Mouse (Mus musculus) bone marrow macrophage, adult 2 months (primary cell): ENCODE measurements around the gene Rfc3. TPM values are rescaled to one million over a fixed set of nuclear protein-coding genes. Genes with fewer than 3 reads are reported as not detected.
"Not testable (repeated sequence)": the region's sequence is repeated elsewhere in the genome, so short reads cannot be mapped to it uniquely, and the experiment has no call there.

ENCODE experiments used
- H3K27ac ChIP-seq: 2 replicates; pipeline ENCODE4 v1.5.1; 2012; ENCODE audit warnings: low read depth, low read length; ENCODE audit not compliant: insufficient read depth
- H3K4me1 ChIP-seq: 2 replicates; pipeline ENCODE4 v1.6.1; 2012; ENCODE audit warnings: low read length; ENCODE audit not compliant: control insufficient read depth, insufficient read depth
- H3K4me3 ChIP-seq: 2 replicates; pipeline ENCODE4 v1.5.1; 2012; ENCODE audit warnings: mild to moderate bottlenecking, low read length, moderate library complexity; ENCODE audit not compliant: insufficient read depth
- CTCF ChIP-seq: IDR thresholded peaks from 2 replicates; pipeline ENCODE4 v1.5.1; 2012; ENCODE audit warnings: low read depth, mild to moderate bottlenecking, low read length, moderate library complexity
- POLR2A ChIP-seq: IDR thresholded peaks from 2 replicates; pipeline ENCODE4 v1.6.1; 2012; ENCODE audit warnings: mild to moderate bottlenecking, low read depth, low read length, borderline replicate concordance
- polyA plus RNA-seq: library from polyadenylated mRNA; stranded (reverse); fragments of >200 nt; gene quantifications from 2 replicates; pipeline ENCODE4 v1.2.4, GENCODE M21; 2012; ENCODE audit not compliant: missing spikeins, insufficient read depth, insufficient read length

Gene Rfc3
- 26.3 and 30.8 TPM in 2 replicates for polyA plus RNA-seq

DNA sequence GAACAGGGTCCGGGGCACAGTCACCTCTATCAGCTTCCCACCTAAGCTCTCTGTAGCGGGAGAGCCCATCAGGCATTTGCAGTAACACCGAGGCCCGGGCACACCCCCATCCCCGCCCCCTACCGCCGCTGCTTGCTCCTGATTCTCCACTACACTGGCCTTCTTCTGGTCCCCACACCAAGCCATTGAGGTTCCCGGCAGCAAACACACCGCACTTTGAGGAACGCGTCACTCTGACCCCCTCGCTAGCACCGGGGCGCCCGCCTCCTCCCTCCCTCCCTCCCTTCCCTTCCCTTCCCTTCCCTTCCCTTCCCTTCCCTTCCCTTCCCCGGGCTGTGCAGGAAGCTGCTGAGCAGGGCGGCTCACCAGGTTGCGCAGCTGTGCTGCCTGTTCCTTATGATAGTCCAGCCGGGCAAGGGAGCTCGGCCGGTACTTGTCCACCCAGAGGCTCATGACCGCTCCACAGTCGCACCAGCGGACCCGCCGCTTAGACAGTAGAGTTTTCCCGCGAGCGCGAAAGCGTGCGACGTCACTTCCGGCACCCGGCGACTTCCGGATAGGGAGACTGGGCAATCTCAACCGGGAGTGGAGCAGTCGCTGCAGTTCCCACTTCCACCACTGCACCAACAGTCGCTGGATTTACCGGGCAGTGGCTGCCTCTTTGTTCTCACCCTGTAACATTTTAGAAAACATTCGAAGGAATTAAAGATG, at the start of gene Rfc3:
Rfc3 (minus strand) TSS at position 543 of the 711 bp plus-strand sequence.
- TF ChIP-seq POLR2A (0 out of 2 replicates have a peak, but pooled peaks have one; percentile 42), CTCF (no peak; the same call in 1 of the 2 replicates)
- Histone ChIP-seq H3K4me3 (peak within 1 kb of the TSS; percentile 87), H3K4me1 (0 out of 2 replicates have a peak, but pooled peaks cover 2% of the 10 kb centered on the region), H3K27ac (peak within 1 kb of the TSS; percentile 80)

DNA sequence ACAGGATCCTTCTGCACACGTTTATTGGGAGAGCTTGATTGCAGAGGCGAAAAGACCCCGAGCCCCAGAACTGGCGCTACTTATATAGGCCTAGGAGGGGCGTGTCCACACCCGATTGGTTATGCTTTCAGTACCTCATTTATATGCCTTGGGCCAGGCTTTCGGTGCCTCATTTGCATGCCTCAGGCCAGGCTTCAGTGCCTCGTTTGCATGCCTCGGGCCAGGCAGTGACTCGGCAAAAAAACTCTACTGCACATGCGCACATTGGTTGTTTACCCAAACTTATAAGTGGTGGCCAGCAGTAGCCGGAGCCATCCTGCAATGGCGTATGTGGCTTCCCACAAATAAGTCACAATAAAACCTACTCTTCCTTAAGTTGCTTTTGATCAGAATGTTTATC, 42.6 kb upstream of the Rfc3 start:
- not testable (repeated sequence) for H3K27ac ChIP-seq, H3K4me3 ChIP-seq, H3K4me1 ChIP-seq

DNA sequence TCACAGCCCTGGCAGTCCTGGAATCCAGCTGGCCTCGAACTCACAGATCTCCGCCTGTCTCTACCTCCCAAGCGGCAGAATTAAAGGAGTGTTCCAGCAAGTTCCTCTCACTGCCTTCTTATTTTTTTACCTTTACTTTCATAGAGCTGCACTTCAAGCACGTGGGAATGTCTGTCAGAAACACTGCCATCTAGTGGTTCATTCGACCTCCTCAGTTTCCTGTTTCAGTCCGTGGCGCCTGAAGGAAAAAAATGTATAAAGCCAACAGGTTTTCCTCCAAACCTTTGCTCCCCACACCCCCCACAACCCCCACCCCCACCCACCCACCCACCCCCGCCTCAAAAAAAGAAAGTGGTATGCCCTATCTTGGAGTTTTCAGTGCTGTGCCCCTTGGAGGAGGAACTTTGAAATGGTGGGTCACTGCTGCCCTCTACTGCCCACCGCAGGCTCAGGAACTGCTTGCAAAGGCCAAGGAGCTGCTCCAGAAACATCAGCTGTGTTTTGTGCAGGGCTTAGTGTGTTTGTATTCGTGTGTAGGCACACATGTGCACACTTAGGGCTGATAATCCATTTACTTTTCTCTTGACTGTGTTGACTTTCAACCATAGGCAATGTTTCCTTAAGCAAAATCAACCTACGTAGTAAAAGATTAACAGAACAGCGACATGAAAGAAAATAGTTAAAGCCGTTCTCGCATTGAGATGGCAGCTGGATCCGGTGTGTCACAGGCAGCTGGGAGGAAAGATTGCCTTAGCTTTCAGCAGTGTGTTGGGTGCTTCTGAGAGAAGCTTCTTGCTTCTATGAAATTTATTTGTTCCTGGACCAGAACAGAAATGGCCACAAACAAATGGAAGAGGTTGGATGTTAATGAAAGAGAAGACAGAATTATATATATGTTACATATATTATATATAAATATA, 35.8 kb upstream of the Rfc3 start:
- peak; percentile 96 for TF ChIP-seq CTCF
- TF ChIP-seq POLR2A = no peak

DNA sequence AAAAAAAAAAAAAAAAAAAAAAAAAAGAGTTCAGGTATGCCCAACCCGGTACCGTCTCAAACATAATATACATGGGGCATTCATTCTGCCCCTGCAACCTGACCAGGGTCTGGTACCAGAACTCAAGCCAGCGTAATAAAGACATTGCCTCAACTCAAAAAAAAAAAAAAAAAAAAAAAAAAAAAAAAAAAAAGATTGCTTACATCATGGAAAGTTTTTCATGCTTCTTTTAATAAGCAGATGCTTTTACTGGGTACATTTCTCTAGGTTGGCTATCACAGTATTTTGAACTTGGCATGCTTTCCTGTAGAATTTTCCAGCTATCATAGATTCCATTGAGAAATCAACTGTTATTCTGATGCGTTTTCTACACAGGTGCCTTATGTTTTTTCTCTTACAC, 11.2 kb upstream of the Rfc3 start:
- no peak for TF ChIP-seq POLR2A
- no peak for TF ChIP-seq CTCF
- Histone ChIP-seq H3K4me1 (no peaks in the 10 kb centered on the region), H3K27ac (no peak overlapping the region)

More for the DNA sequence above, 35.8 kb upstream of the Rfc3 start:
- Histone ChIP-seq H3K27ac (no peak overlapping the region), H3K4me3 (no peak overlapping the region), H3K4me1 (no peaks in the 10 kb centered on the region)

DNA sequence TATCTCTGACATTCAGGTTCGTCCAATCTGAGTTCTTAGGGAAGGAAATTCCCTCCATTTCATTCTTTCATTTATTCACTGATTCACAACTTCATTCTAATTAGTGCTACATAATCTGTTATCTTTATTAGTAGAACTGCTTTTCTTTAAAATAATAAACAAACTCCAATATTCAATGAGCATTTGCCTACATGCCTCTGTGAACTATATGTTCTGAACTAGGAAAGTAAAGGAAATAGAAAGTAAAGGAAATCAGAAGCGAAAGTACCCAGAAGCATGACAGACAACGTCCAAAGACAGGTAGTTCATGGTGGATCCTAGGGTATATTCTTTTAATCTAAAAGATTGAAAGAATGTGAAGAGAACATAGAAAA, 356 bp upstream of the Rfc3 start:
- no peak overlapping the region for H3K4me3 ChIP-seq
- H3K4me1 ChIP-seq = 0 out of 2 replicates have a peak, but pooled peaks cover 2% of the 10 kb centered on the region
- H3K27ac ChIP-seq = no peak overlapping the region
- TF ChIP-seq POLR2A (no peak), CTCF (no peak)

More for the DNA sequence above, 11.2 kb upstream of the Rfc3 start:
- no peak overlapping the region for H3K4me3 ChIP-seq

DNA sequence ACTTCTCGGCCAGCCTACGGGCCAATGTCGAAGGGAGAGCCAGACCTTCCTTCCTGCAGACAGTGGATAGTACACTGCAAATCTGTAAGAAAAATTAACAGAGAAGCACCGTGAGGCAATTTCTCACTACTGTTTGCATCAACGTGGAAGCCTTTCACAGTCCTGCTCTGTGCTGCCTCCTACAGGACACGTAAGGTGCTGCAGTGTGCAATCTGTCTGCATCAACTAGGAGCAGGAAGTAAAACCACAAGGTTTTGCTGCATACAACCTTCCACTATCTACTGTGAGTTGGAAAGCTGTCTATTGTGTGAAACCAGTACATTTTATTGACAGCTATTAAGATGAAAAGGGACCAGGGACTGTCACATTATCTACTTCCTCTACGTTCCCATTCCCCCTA, 6.2 kb downstream of the Rfc3 start:
- H3K27ac ChIP-seq = no peak overlapping the region
- H3K4me1 ChIP-seq = 0 out of 2 replicates have a peak, but pooled peaks cover 2% of the 10 kb centered on the region
- peak; percentile 31; the same call in 1 of the 2 replicates for TF ChIP-seq CTCF
- no peak for TF ChIP-seq POLR2A
- H3K4me3 ChIP-seq = no peak overlapping the region

DNA sequence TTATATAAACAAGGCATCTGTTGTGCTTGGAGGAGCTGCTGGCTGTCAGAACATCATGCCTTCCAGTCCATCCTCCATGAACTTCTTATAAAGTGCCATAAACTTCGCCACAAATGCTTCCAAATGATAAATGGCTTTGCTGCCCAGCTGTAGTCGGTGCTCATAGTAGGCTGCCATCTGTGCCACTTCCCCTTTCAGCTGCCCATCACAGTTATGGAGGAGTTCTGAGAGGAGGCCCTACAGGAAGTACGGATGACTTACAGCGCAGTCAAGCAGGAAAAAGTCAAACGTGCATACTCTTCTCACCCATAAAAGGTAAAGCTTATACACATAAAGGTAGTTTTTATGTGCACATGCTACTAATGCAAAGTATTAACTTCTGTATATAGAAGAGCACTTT, 8.2 kb downstream of the Rfc3 start:
- Histone ChIP-seq H3K27ac (no peak overlapping the region), H3K4me1 (no peaks in the 10 kb centered on the region), H3K4me3 (no peak overlapping the region)
- TF ChIP-seq POLR2A (no peak), CTCF (no peak)

DNA sequence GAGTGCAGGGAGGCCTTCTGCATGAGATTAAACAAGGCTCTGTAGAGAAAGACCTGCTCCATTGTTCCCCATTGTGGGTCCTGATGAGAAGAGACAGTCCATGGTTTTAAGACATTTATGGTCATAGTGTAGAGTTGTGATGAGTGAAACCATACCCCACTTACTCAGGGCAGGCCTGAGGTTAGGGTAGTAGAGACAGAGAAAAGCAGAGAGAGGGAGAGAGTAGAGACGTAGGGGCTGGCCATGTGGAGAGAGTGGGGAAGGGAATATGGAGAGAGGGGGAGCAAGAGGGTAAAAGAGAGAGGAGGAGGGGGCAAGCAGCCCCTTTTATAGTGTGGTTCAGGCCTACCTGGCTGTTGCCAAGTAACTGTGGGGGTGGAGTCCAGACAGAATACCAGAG, 8.9 kb downstream of the Rfc3 start:
- no peak overlapping the region for H3K27ac ChIP-seq
- H3K4me3 ChIP-seq = no peak overlapping the region
- no peaks in the 10 kb centered on the region for H3K4me1 ChIP-seq
- no peak for TF ChIP-seq CTCF
- no peak for TF ChIP-seq POLR2A

DNA sequence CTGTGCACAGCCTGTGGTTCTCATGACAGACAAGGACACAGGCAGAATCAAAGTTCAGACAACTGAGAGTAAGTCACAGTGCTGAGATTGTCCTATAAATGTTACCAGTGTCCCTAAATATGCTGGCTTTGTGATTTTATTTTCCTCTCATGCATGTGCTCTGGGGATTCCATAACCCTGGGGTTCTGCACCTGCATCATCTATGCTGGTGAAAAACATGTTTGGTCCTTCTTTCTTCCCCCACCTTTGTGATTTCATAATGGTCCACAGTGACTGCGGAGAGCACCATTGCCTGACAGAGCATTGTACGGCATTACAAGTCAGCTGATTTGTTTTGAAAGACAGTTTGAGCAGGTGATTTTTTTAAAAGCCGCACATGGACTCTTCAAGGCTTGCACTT, 45.1 kb downstream of the Rfc3 start, which contains the start of gene Vmn2r18:
Vmn2r18 (minus strand) TSS at position 101 of the 400 bp plus-strand sequence.
- no peak within 1 kb of the TSS for H3K27ac ChIP-seq
- TF ChIP-seq CTCF (no peak), POLR2A (no peak)
- H3K4me1 ChIP-seq = no peaks in the 10 kb centered on the region
- H3K4me3 ChIP-seq = no peak within 1 kb of the TSS

DNA sequence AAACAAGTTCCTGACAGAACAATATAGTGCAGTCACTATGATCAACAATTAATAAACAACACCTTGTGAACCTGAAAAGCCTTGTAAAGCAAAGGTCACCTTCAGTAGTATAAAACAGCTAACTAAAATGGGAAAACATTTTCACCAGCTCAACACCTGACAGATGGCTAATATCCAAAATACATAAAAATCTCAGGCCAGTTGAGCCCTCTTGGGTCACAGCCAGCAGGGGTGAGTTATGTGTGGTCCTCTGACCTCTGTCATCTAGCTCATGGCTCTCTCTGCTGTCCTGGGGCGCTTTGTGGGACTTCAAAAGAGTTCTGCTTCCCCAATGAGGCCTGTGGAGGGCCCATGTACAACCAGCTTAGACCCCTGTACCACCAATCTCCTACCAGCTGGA, 49.3 kb downstream of the Rfc3 start:
- TF ChIP-seq CTCF = no peak
- TF ChIP-seq POLR2A = no peak
- H3K4me3 ChIP-seq = no peak overlapping the region
- H3K27ac ChIP-seq = no peak overlapping the region
- H3K4me1 ChIP-seq = no peaks in the 10 kb centered on the region

Other genes starting within 250 kb of the Rfc3 start
- not detected in 2 replicates for gene Gm42906, start 223.1 kb downstream of the Rfc3 start, polyA plus RNA-seq
- not detected in 2 replicates for gene Vmn2r18, start 45.2 kb downstream of the Rfc3 start, polyA plus RNA-seq